Mouse (Mus musculus): Measurements from ENCODE around the gene Olfr910. TPM values are rescaled to one million over a fixed set of nuclear protein-coding genes. Genes with fewer than 3 reads are reported as not detected.

The Olfr910 gene
- polyA plus RNA-seq (2014; fragmentation: Nextera tagmentation; extraction: Ambion mirVana) = not detected in 2 replicates

DNA sequence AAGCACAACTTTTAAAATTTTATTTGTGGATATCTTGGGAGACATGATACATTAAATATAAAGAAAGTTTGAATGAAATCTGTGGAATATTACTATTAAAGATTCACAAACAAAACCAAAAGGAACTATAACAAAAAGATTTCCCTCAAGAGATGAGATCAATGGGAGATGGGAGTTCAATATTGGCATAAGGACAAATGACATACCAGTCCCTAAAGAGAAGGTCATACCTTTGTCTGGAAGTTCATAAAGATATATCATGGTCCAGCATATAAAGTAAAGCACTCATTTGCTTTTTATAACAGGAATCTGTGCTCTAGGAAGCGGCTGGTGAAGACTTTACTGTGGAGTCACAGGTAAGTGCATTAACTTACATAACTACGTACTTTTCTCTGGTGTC is at the start of gene Olfr910:
TSS of gene Olfr910 (plus strand) at position 301 of the 400 bp plus-strand sequence.
- H3K4me1 ChIP-seq (ENCODE audit: control insufficient read depth, insufficient read depth, low read length) = no peaks in the 10 kb centered on the region
- H3K9me3 ChIP-seq (replicated peaks; ENCODE audit: control insufficient read depth, low read length) = no peaks in the 10 kb centered on the region
- WGBS (ENCODE audit: insufficient replicate concordance) = 83% methylated on average over 2 of the region's 2 CpGs
- no peaks in the 10 kb centered on the region for H3K36me3 ChIP-seq (ENCODE audit: control insufficient read depth, insufficient read depth, low read length)
- H3K27me3 ChIP-seq (ENCODE audit: control insufficient read depth, insufficient read depth, low read length) = no peaks in the 10 kb centered on the region
- no peak within 1 kb of the TSS for H3K4me3 ChIP-seq (ENCODE audit: low read depth, low read length)
- no peak for ATAC-seq (replicated peaks; ENCODE audit: insufficient number of reproducible peaks, low FRiP score, low TSS enrichment)
- no peak within 1 kb of the TSS for H3K4me2 ChIP-seq
- no peak within 1 kb of the TSS for H3K9ac ChIP-seq (ENCODE audit: low read depth, low read length)
- H3K27ac ChIP-seq (ENCODE audit: low read depth, low read length) = no peak within 1 kb of the TSS

DNA sequence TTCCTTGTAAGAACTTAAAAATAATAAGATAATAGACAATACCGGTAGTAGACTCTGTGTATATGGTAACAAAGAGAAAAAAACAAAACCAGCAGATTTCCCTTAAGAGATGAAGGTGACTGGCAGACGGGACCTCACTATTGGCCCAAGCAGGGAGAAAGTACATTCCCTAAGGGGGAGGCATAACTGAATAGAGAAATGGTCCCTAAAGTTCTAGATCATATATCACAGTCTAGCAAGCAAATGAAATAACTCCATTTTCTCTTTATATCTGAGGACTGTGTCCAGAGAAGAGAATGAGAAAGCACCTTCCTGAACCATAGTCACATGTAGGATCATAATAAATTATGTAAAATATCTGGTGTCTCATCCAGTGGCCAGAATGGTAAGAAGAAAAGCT is 42.1 kb upstream of the Olfr910 start, which contains the start of gene Olfr907:
TSS of gene Olfr907 (plus strand) at position 301 of the 400 bp plus-strand sequence.
- no peaks in the 10 kb centered on the region for H3K27me3 ChIP-seq (ENCODE audit: control insufficient read depth, insufficient read depth, low read length)
- H3K4me1 ChIP-seq (ENCODE audit: control insufficient read depth, insufficient read depth, low read length) = no peaks in the 10 kb centered on the region
- no peaks in the 10 kb centered on the region for H3K9me3 ChIP-seq (replicated peaks; ENCODE audit: control insufficient read depth, low read length)
- no peak within 1 kb of the TSS for H3K9ac ChIP-seq (ENCODE audit: low read depth, low read length)
- H3K4me2 ChIP-seq = no peak within 1 kb of the TSS
- H3K27ac ChIP-seq (ENCODE audit: low read depth, low read length) = no peak within 1 kb of the TSS
- H3K36me3 ChIP-seq (ENCODE audit: control insufficient read depth, insufficient read depth, low read length) = no peaks in the 10 kb centered on the region
- no peak for ATAC-seq (replicated peaks; ENCODE audit: insufficient number of reproducible peaks, low FRiP score, low TSS enrichment)
- H3K4me3 ChIP-seq (ENCODE audit: low read depth, low read length) = no peak within 1 kb of the TSS
- WGBS (ENCODE audit: insufficient replicate concordance) = 59% methylated on average over 2 of the region's 2 CpGs

- Histone ChIP-seq H3K27ac (ENCODE audit: low read depth, low read length) (no peak overlapping the region), H3K27me3 (ENCODE audit: control insufficient read depth, insufficient read depth, low read length) (no peaks in the 10 kb centered on the region), H3K36me3 (ENCODE audit: control insufficient read depth, insufficient read depth, low read length) (no peaks in the 10 kb centered on the region), H3K4me2 (no peak overlapping the region), H3K9ac (ENCODE audit: low read depth, low read length) (no peak overlapping the region), H3K9me3 (replicated peaks; ENCODE audit: control insufficient read depth, low read length) (no peaks in the 10 kb centered on the region), H3K4me1 (ENCODE audit: control insufficient read depth, insufficient read depth, low read length) (no peaks in the 10 kb centered on the region), H3K4me3 (ENCODE audit: low read depth, low read length) (no peak overlapping the region)
- no peak for ATAC-seq (replicated peaks; ENCODE audit: insufficient number of reproducible peaks, low FRiP score, low TSS enrichment)
- 73% methylated on average over 2 of the region's 2 CpGs for WGBS (ENCODE audit: insufficient replicate concordance)
These were observed 25.3 kb upstream of the Olfr910 start for GRCm38 (mm10) chr9:38512353-38512752.

GRCm38 (mm10) chr9:38521280-38521679 is 16.4 kb upstream of the Olfr910 start, which contains the start of gene Olfr911-ps1:
TSS of gene Olfr911-ps1 (plus strand) at chr9:38521580.
- no peaks in the 10 kb centered on the region for H3K9me3 ChIP-seq (replicated peaks; ENCODE audit: control insufficient read depth, low read length)
- no peaks in the 10 kb centered on the region for H3K4me1 ChIP-seq (ENCODE audit: control insufficient read depth, insufficient read depth, low read length)
- no peak within 1 kb of the TSS for H3K27ac ChIP-seq (ENCODE audit: low read depth, low read length)
- H3K9ac ChIP-seq (ENCODE audit: low read depth, low read length) = no peak within 1 kb of the TSS
- H3K4me3 ChIP-seq (ENCODE audit: low read depth, low read length) = no peak within 1 kb of the TSS
- no peak for ATAC-seq (replicated peaks; ENCODE audit: insufficient number of reproducible peaks, low FRiP score, low TSS enrichment)
- no peaks in the 10 kb centered on the region for H3K36me3 ChIP-seq (ENCODE audit: control insufficient read depth, insufficient read depth, low read length)
- no peaks in the 10 kb centered on the region for H3K27me3 ChIP-seq (ENCODE audit: control insufficient read depth, insufficient read depth, low read length)
- H3K4me2 ChIP-seq = no peak within 1 kb of the TSS
- WGBS (ENCODE audit: insufficient replicate concordance) = 45% methylated on average over 1 of the region's 1 CpGs

- no peaks in the 10 kb centered on the region for H3K36me3 ChIP-seq (ENCODE audit: control insufficient read depth, insufficient read depth, low read length)
- H3K27ac ChIP-seq (ENCODE audit: low read depth, low read length) = no peak within 1 kb of the TSS
- WGBS (ENCODE audit: insufficient replicate concordance) = 76% methylated on average over 1 of the region's 1 CpGs
- no peak within 1 kb of the TSS for H3K4me3 ChIP-seq (ENCODE audit: low read depth, low read length)
- no peaks in the 10 kb centered on the region for H3K9me3 ChIP-seq (replicated peaks; ENCODE audit: control insufficient read depth, low read length)
- H3K9ac ChIP-seq (ENCODE audit: low read depth, low read length) = no peak within 1 kb of the TSS
- no peak for ATAC-seq (replicated peaks; ENCODE audit: insufficient number of reproducible peaks, low FRiP score, low TSS enrichment)
- H3K27me3 ChIP-seq (ENCODE audit: control insufficient read depth, insufficient read depth, low read length) = no peaks in the 10 kb centered on the region
- H3K4me2 ChIP-seq = no peak within 1 kb of the TSS
- no peaks in the 10 kb centered on the region for H3K4me1 ChIP-seq (ENCODE audit: control insufficient read depth, insufficient read depth, low read length)
These were observed 42.2 kb downstream of the Olfr910 start, which contains the start of gene Olfr912 for GRCm38 (mm10) chr9:38579878-38580277. TSS of gene Olfr912 (plus strand) at chr9:38580178.

Other genes starting within 250 kb of the Olfr910 start
- gene Olfr896-ps1, start 246.7 kb upstream of the Olfr910 start, polyA plus RNA-seq (2014; fragmentation: Nextera tagmentation; extraction: Ambion mirVana) = not detected in 2 replicates
- gene Olfr25, start 208.8 kb upstream of the Olfr910 start, polyA plus RNA-seq (2014; fragmentation: Nextera tagmentation; extraction: Ambion mirVana) = not detected in 2 replicates
- gene Olfr898, start 189.4 kb upstream of the Olfr910 start, polyA plus RNA-seq (2014; fragmentation: Nextera tagmentation; extraction: Ambion mirVana) = not detected in 2 replicates
- not detected in 2 replicates for gene Olfr250, start 171.0 kb upstream of the Olfr910 start, polyA plus RNA-seq (2014; fragmentation: Nextera tagmentation; extraction: Ambion mirVana)
- gene Olfr251, start 160.8 kb upstream of the Olfr910 start, polyA plus RNA-seq (2014; fragmentation: Nextera tagmentation; extraction: Ambion mirVana) = not detected in 2 replicates
- gene Olfr147, start 136.2 kb upstream of the Olfr910 start, polyA plus RNA-seq (2014; fragmentation: Nextera tagmentation; extraction: Ambion mirVana) = not detected in 2 replicates
- gene Olfr901, start 108.4 kb upstream of the Olfr910 start, polyA plus RNA-seq (2014; fragmentation: Nextera tagmentation; extraction: Ambion mirVana) = not detected in 2 replicates
- gene Olfr902, start 90.2 kb upstream of the Olfr910 start, polyA plus RNA-seq (2014; fragmentation: Nextera tagmentation; extraction: Ambion mirVana) = not detected in 2 replicates
- not detected in 2 replicates for gene Olfr904, start 74.7 kb upstream of the Olfr910 start, polyA plus RNA-seq (2014; fragmentation: Nextera tagmentation; extraction: Ambion mirVana)
- not detected in 2 replicates for gene Olfr905, start 66.7 kb upstream of the Olfr910 start, polyA plus RNA-seq (2014; fragmentation: Nextera tagmentation; extraction: Ambion mirVana)
- not detected in 2 replicates for gene Olfr906, start 50.8 kb upstream of the Olfr910 start, polyA plus RNA-seq (2014; fragmentation: Nextera tagmentation; extraction: Ambion mirVana)
- not detected in 2 replicates for gene Olfr907, start 42.0 kb upstream of the Olfr910 start, polyA plus RNA-seq (2014; fragmentation: Nextera tagmentation; extraction: Ambion mirVana)
- gene Olfr911-ps1, start 16.3 kb upstream of the Olfr910 start, polyA plus RNA-seq (2014; fragmentation: Nextera tagmentation; extraction: Ambion mirVana) = not detected in 2 replicates
- not detected in 2 replicates for gene Olfr912, start 42.3 kb downstream of the Olfr910 start, polyA plus RNA-seq (2014; fragmentation: Nextera tagmentation; extraction: Ambion mirVana)
- gene Olfr913, start 54.9 kb downstream of the Olfr910 start, polyA plus RNA-seq (2014; fragmentation: Nextera tagmentation; extraction: Ambion mirVana) = not detected in 2 replicates
- not detected in 2 replicates for gene Olfr914, start 67.3 kb downstream of the Olfr910 start, polyA plus RNA-seq (2014; fragmentation: Nextera tagmentation; extraction: Ambion mirVana)
- gene Olfr916, start 122.0 kb downstream of the Olfr910 start, polyA plus RNA-seq (2014; fragmentation: Nextera tagmentation; extraction: Ambion mirVana) = not detected in 2 replicates
- gene Olfr917, start 128.0 kb downstream of the Olfr910 start, polyA plus RNA-seq (2014; fragmentation: Nextera tagmentation; extraction: Ambion mirVana) = not detected in 2 replicates
- not detected in 2 replicates for gene Olfr918, start 136.8 kb downstream of the Olfr910 start, polyA plus RNA-seq (2014; fragmentation: Nextera tagmentation; extraction: Ambion mirVana)
- not detected in 2 replicates for gene Olfr919, start 165.8 kb downstream of the Olfr910 start, polyA plus RNA-seq (2014; fragmentation: Nextera tagmentation; extraction: Ambion mirVana)
- gene Vwa5a, start 180.4 kb downstream of the Olfr910 start, polyA plus RNA-seq (2014; fragmentation: Nextera tagmentation; extraction: Ambion mirVana) = 19.0 and 22.5 TPM in 2 replicates
- 0.03 TPM in 1 of 2 replicates, not detected in the other for gene Olfr920, start 214.4 kb downstream of the Olfr910 start, polyA plus RNA-seq (2014; fragmentation: Nextera tagmentation; extraction: Ambion mirVana)
- gene Olfr921, start 235.2 kb downstream of the Olfr910 start, polyA plus RNA-seq (2014; fragmentation: Nextera tagmentation; extraction: Ambion mirVana) = not detected in 2 replicates

All from heart, embryonic 11.5 days (tissue).